Comparison of ENCODE assay signal across 10 mouse cellular contexts in the genomic region with DNA sequence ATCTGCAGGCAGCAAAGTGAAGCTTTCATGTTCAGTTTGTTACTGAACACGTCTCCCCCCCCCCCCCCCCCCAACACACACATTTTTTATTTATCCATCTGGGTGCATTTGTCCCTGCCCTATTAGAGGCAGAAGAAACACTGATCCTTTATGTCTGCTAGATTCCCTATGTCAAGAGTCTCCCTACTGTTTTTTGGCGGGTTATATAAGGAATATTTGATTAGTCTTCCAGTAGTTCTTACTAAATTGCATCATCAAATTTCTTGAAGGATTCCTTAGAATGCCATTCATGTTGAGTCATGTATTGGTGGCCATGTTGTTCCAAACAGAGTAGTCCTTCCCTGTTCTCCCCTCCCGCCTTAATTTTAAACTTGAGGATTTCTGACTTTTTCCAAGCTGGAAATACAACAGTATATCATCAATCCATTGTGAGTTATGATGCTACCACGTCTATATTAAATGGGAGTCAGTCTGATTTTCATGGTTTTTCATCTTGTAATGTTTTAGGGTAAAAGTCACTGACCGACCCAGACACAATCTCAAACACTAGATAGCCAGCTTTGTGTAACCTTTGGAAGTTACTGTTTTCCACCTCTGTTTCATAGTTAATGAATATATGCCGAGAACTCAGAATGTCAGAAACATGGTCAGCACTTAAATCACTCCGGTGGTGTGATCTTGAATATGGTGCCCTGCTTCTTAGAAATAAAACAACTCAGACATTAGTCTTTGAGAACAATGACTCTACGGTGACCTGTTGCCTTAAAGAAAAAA. TPM values are rescaled to one million over a fixed set of nuclear protein-coding genes. Genes with fewer than 3 reads are reported as not detected.
DNase-seq lines count a peak whose midpoint lies in the region; ATAC-seq and TF ChIP-seq lines count a peak whose summit lies in the region.
"Had no signal": no experiment of that assay in that cellular context is flagged by ENCODE, and none has a peak within 500 bp of the region (broad histone marks: within the 10 kb centered on the region; RNA-seq: fewer than 3 reads in every experiment).

No protein-coding gene starts in this region.

- 72% methylated on average over 8 of the region's 8 CpGs for WGBS in embryonic facial prominence, embryonic 13.5 days
- 48% methylated on average over 8 of the region's 8 CpGs for WGBS in intestine, postnatal 0 days
- WGBS in neural tube, embryonic 14.5 days = 77% methylated on average over 8 of the region's 8 CpGs

- H3K36me3 ChIP-seq in embryonic facial prominence, embryonic 13.5 days = peaks cover 30% of the 10 kb centered on the region
- peaks cover 26% of the 10 kb centered on the region for H3K36me3 ChIP-seq in intestine, postnatal 0 days (ENCODE audit: control insufficient read depth, insufficient read depth)
- H3K36me3 ChIP-seq in neural tube, embryonic 14.5 days (ENCODE audit: control insufficient read depth, insufficient read depth, low read length) = peaks cover 20% of the 10 kb centered on the region

- no peak overlapping the region for H3K9ac ChIP-seq in embryonic facial prominence, embryonic 13.5 days
- 0 out of 2 replicates have a peak overlapping the region, but pooled peaks have one; percentile 89 for H3K9ac ChIP-seq in intestine, postnatal 0 days (ENCODE audit: low read depth, low read length)
- H3K9ac ChIP-seq in neural tube, embryonic 14.5 days (replicated peaks; ENCODE audit: low read depth, low read length) = peak overlapping the region; percentile 76

- no peak for DNase-seq in layer of hippocampus, adult 2 months (ENCODE audit: low spot score in 2 of 2)
- DNase-seq in layer of hippocampus, adult 11-12 months (ENCODE audit: low spot score) = no peak
- DNase-seq in cerebellum, adult 11 months = no peak
- DNase-seq in spleen, postnatal 36 days (ENCODE audit: low spot score in 2 of 2) = no peak
- no peak for DNase-seq in right cerebral cortex, postnatal 10 days (ENCODE audit: low spot score in 2 of 2)
- DNase-seq: gastrocnemius, postnatal 25 days had no signal

- no peak for TF ChIP-seq CTCF in layer of hippocampus, adult 2 months (conservative IDR thresholded peaks at IDR 0.05)
- TF ChIP-seq CTCF in intestine, postnatal 0 days (IDR thresholded peaks at IDR 0.05; ENCODE audit: low read depth) = no peak

- peak overlapping the region; percentile 80 for H3K4me2 ChIP-seq in embryonic facial prominence, embryonic 13.5 days
- peak overlapping the region; percentile 81 for H3K4me2 ChIP-seq in intestine, postnatal 0 days (replicated peaks; ENCODE audit: low read depth)
- peak overlapping the region; percentile 80 for H3K4me2 ChIP-seq in neural tube, embryonic 14.5 days (ENCODE audit: low read depth, low read length)

- no peaks in the 10 kb centered on the region for H3K9me3 ChIP-seq in embryonic facial prominence, embryonic 13.5 days
- H3K9me3 ChIP-seq in intestine, postnatal 0 days (ENCODE audit: control insufficient read depth) = no peaks in the 10 kb centered on the region
- no peaks in the 10 kb centered on the region for H3K9me3 ChIP-seq in neural tube, embryonic 14.5 days (ENCODE audit: control insufficient read depth, low read length)

- H3K4me3 ChIP-seq in layer of hippocampus, adult 2 months = peak overlapping the region; percentile 97
- peak overlapping the region; percentile 94 for H3K4me3 ChIP-seq in embryonic facial prominence, embryonic 13.5 days
- H3K4me3 ChIP-seq in intestine, postnatal 0 days (ENCODE audit: low read depth, low read length) = peak overlapping the region; percentile 96
- peak overlapping the region; percentile 93; the same call in 1 of the 2 replicates for H3K4me3 ChIP-seq in neural tube, embryonic 14.5 days (ENCODE audit: low read depth, low read length)

- H3K4me1 ChIP-seq in embryonic facial prominence, embryonic 13.5 days = peaks cover 15% of the 10 kb centered on the region
- 0 out of 2 replicates have a peak, but pooled peaks cover 4% of the 10 kb centered on the region for H3K4me1 ChIP-seq in intestine, postnatal 0 days (replicated peaks; ENCODE audit: control insufficient read depth, insufficient read depth, low read length)
- peaks cover 5% of the 10 kb centered on the region; the same call in 1 of the 2 replicates for H3K4me1 ChIP-seq in neural tube, embryonic 14.5 days (ENCODE audit: control insufficient read depth, insufficient read depth, low read length)

- peak overlapping the region; percentile 97 for H3K27ac ChIP-seq in layer of hippocampus, adult 2 months
- H3K27ac ChIP-seq in embryonic facial prominence, embryonic 13.5 days = no peak overlapping the region
- peak overlapping the region; percentile 46; the same call in 1 of the 2 replicates for H3K27ac ChIP-seq in intestine, postnatal 0 days (ENCODE audit: low read depth, low read length)
- no peak overlapping the region for H3K27ac ChIP-seq in neural tube, embryonic 14.5 days (ENCODE audit: low read depth, low read length)

- no peaks in the 10 kb centered on the region for H3K27me3 ChIP-seq in embryonic facial prominence, embryonic 13.5 days
- no peaks in the 10 kb centered on the region for H3K27me3 ChIP-seq in intestine, postnatal 0 days (replicated peaks; ENCODE audit: control insufficient read depth, insufficient read depth, low read length)
- no peaks in the 10 kb centered on the region for H3K27me3 ChIP-seq in neural tube, embryonic 14.5 days (ENCODE audit: control insufficient read depth, insufficient read depth, low read length)

- no peak for ATAC-seq in embryonic facial prominence, embryonic 13.5 days (ENCODE audit: insufficient number of reproducible peaks, insufficient read depth, low FRiP score, low TSS enrichment, low read depth)
- no peak for ATAC-seq in intestine, postnatal 0 days
- no peak for ATAC-seq in neural tube, embryonic 14.5 days (ENCODE audit: low read depth)

RNA-seq across cellular contexts. Expression of a gene that starts 1.3 kb away (rescaled TPM):
- total RNA-seq in layer of hippocampus, adult 2 months (2021) = 10 to 100 TPM; 48.8 to 58.6 TPM
- polyA plus RNA-seq in embryonic facial prominence, embryonic 13.5 days (2015; fragmentation: Nextera tagmentation; extraction: Ambion mirVana) = 21.0 and 28.3 TPM in 2 replicates
- polyA plus RNA-seq in intestine, postnatal 0 days (2015; fragmentation: Nextera tagmentation; extraction: Ambion mirVana) = 54.5 and 56.7 TPM in 2 replicates
- 16.5 and 17.0 TPM in 2 replicates for polyA plus RNA-seq in neural tube, embryonic 14.5 days (2014; fragmentation: Nextera tagmentation; extraction: Ambion mirVana)

RNA-seq across cellular contexts. Expression of a gene that starts 32.9 kb away (rescaled TPM):
- not detected for total RNA-seq in layer of hippocampus, adult 2 months (2021)
- polyA plus RNA-seq in embryonic facial prominence, embryonic 13.5 days (2015; fragmentation: Nextera tagmentation; extraction: Ambion mirVana) = not detected in 2 replicates
- not detected in 2 replicates for polyA plus RNA-seq in intestine, postnatal 0 days (2015; fragmentation: Nextera tagmentation; extraction: Ambion mirVana)
- not detected in 2 replicates for polyA plus RNA-seq in neural tube, embryonic 14.5 days (2014; fragmentation: Nextera tagmentation; extraction: Ambion mirVana)
- total RNA-seq: adrenal gland, adult 18-20 months; gastrocnemius, postnatal 25 days had no signal

RNA-seq across cellular contexts. Expression of a gene that starts 47.5 kb away (rescaled TPM):
- total RNA-seq in layer of hippocampus, adult 2 months (2021) = not detected
- 0.21 TPM in 1 of 2 replicates, not detected in the other for polyA plus RNA-seq in embryonic facial prominence, embryonic 13.5 days (2015; fragmentation: Nextera tagmentation; extraction: Ambion mirVana)
- polyA plus RNA-seq in intestine, postnatal 0 days (2015; fragmentation: Nextera tagmentation; extraction: Ambion mirVana) = 0.20 and 0.34 TPM in 2 replicates
- polyA plus RNA-seq in neural tube, embryonic 14.5 days (2014; fragmentation: Nextera tagmentation; extraction: Ambion mirVana) = 0.21 TPM in 1 of 2 replicates, not detected in the other
- total RNA-seq: adrenal gland, adult 18-20 months; gastrocnemius, postnatal 25 days had no signal

RNA-seq across cellular contexts. Expression of a gene that starts 54.6 kb away (rescaled TPM):
- not detected for total RNA-seq in layer of hippocampus, adult 2 months (2021)
- polyA plus RNA-seq in embryonic facial prominence, embryonic 13.5 days (2015; fragmentation: Nextera tagmentation; extraction: Ambion mirVana) = not detected in 2 replicates
- polyA plus RNA-seq in intestine, postnatal 0 days (2015; fragmentation: Nextera tagmentation; extraction: Ambion mirVana) = not detected in 2 replicates
- polyA plus RNA-seq in neural tube, embryonic 14.5 days (2014; fragmentation: Nextera tagmentation; extraction: Ambion mirVana) = not detected in 2 replicates
- total RNA-seq: adrenal gland, adult 18-20 months; gastrocnemius, postnatal 25 days had no signal

RNA-seq across cellular contexts. Expression of a gene that starts 56.3 kb away (rescaled TPM):
- total RNA-seq in layer of hippocampus, adult 2 months (2021) = 10 to 100 TPM; 86.0 to 92.5 TPM
- polyA plus RNA-seq in embryonic facial prominence, embryonic 13.5 days (2015; fragmentation: Nextera tagmentation; extraction: Ambion mirVana) = 134 and 153 TPM in 2 replicates
- 86.0 and 86.1 TPM in 2 replicates for polyA plus RNA-seq in intestine, postnatal 0 days (2015; fragmentation: Nextera tagmentation; extraction: Ambion mirVana)
- 146 and 147 TPM in 2 replicates for polyA plus RNA-seq in neural tube, embryonic 14.5 days (2014; fragmentation: Nextera tagmentation; extraction: Ambion mirVana)

Comparison
In these comparisons a context has a peak if more than half of its experiments do, and no peak if none do; other contexts are left out.
1. H3K27ac ChIP-seq: peak in layer of hippocampus, adult 2 months (single experiment) and intestine, postnatal 0 days (single experiment); none in embryonic facial prominence, embryonic 13.5 days (single experiment) and neural tube, embryonic 14.5 days (single experiment).
2. Peak in every context shown above with its lines, with median percentiles within 50 percentile points of each other: H3K4me3 ChIP-seq and H3K4me2 ChIP-seq.